In the genomic region with DNA sequence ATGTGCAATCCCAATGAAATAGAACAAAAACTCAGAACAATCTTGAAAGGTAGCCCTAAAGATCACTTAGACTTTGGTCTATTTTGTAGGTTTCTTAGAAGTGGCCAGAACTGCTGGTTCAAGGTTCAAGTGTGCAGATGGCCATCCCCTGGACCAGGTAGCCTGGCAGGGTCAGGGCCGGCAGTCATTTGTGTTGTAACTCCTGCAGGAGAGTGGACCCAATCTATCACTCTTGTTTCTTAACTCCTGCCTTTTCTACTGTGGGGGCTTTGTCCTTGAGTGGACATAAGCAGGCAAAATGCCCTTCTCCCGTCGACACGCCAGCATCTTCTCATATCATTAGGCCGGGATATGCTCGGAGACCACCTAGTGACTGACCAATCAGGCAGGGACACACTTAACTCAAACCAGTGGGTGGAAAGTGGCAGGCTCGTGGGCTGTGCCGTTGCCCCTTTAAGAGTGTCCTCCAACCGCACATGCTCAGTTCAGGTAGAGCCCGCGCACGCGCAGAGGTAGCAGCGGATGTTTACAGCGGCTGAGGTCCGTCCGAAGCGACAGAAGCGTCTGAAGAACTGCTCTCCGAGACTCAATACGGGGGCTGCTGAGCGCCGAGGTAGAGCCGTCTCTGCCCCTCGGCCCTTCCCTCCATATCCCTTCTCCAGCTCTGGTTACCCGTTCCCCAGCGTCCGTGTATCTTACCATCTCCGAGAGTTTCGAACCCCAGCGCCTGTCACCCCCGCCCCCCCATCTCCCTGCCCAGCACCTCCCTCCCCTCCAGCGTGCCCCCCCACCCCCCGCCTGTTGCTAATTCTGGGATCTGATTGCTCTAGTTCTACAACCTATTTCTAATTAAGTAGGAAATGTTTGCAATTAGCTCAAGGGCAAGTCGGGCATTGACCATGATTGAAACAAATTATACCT, we compare ENCODE assay signal across 7 mouse cellular contexts. TPM values are rescaled to one million over a fixed set of nuclear protein-coding genes. Genes with fewer than 3 reads are reported as not detected.
DNase-seq lines count a peak whose midpoint lies in the region; ATAC-seq lines count a peak whose summit lies in the region.

TSS of gene Pcmtd2 (plus strand) at position 483 of the 921 bp plus-strand sequence.

- peak within 1 kb of the TSS; percentile 76 for H3K4me3 ChIP-seq in intestine, embryonic 16.5 days (ENCODE audit: low read length)
- H3K4me3 ChIP-seq in midbrain, embryonic 11.5 days (ENCODE audit: low read depth, low read length), result peak within 1 kb of the TSS; percentile 70

- DNase-seq in adrenal gland, adult 8-10 months, result peak; percentile 89
- peak; percentile 86 for DNase-seq in embryo, embryonic 9.5 days (ENCODE audit: extremely low spot score)
- peak; percentile 76 to 89 for DNase-seq in gastrocnemius, postnatal 4 days (ENCODE audit: low spot score in 2 of 2)
- DNase-seq in left cerebral cortex, postnatal 36 days (ENCODE audit: low spot score in 2 of 2), result peak; percentile 92 to 93
- peak; percentile 99 for DNase-seq in midbrain, embryonic 11.5 days (ENCODE audit: low spot score, missing footprints)
- DNase-seq in skeletal muscle tissue, adult 2 months (ENCODE audit: low read depth, low spot score), result peak; percentile 94

- peak; percentile 99 for ATAC-seq in intestine, embryonic 16.5 days
- ATAC-seq in midbrain, embryonic 11.5 days (ENCODE audit: low FRiP score), result peak; percentile 99

- no peaks in the 10 kb centered on the region; the same call in 1 of the 2 replicates for H3K27me3 ChIP-seq in intestine, embryonic 16.5 days (replicated peaks; ENCODE audit: control insufficient read depth, insufficient read depth, low read length)
- no peaks in the 10 kb centered on the region for H3K27me3 ChIP-seq in midbrain, embryonic 11.5 days (ENCODE audit: control insufficient read depth, insufficient read depth, low read length)

- peak within 1 kb of the TSS; percentile 87 for H3K4me2 ChIP-seq in intestine, embryonic 16.5 days (ENCODE audit: low read depth, low read length)
- peak within 1 kb of the TSS; percentile 51 for H3K4me2 ChIP-seq in midbrain, embryonic 11.5 days

- intact Hi-C loops in left cerebral cortex, postnatal 36 days (cut with DNase I), result loop anchor here (10.0 kb wide), 1 partner anchor 113 kb away; no protein-coding TSS in a partner anchor

- no peaks in the 10 kb centered on the region for H3K9me3 ChIP-seq in intestine, embryonic 16.5 days (ENCODE audit: control insufficient read depth, low read length)
- no peaks in the 10 kb centered on the region for H3K9me3 ChIP-seq in midbrain, embryonic 11.5 days (ENCODE audit: control insufficient read depth, low read length)

- H3K27ac ChIP-seq in intestine, embryonic 16.5 days (ENCODE audit: low read length), result peak within 1 kb of the TSS; percentile 78
- peak within 1 kb of the TSS; percentile 48; the same call in 1 of the 2 replicates for H3K27ac ChIP-seq in midbrain, embryonic 11.5 days (ENCODE audit: low read depth, low read length)

- under 1% methylated on average over 35 of the region's 35 CpGs for WGBS in intestine, embryonic 16.5 days
- under 1% methylated on average over 35 of the region's 35 CpGs for WGBS in midbrain, embryonic 11.5 days

- peaks cover 8% of the 10 kb centered on the region for H3K4me1 ChIP-seq in intestine, embryonic 16.5 days (ENCODE audit: control insufficient read depth, insufficient read depth, low read length)
- H3K4me1 ChIP-seq in midbrain, embryonic 11.5 days (ENCODE audit: control insufficient read depth, insufficient read depth, low read length), result 0 out of 2 replicates have a peak, but pooled peaks cover 8% of the 10 kb centered on the region

- H3K36me3 ChIP-seq in intestine, embryonic 16.5 days (ENCODE audit: control insufficient read depth, insufficient read depth, low read length), result no peaks in the 10 kb centered on the region
- H3K36me3 ChIP-seq in midbrain, embryonic 11.5 days (ENCODE audit: control insufficient read depth, insufficient read depth, low read length), result no peaks in the 10 kb centered on the region

- H3K9ac ChIP-seq in intestine, embryonic 16.5 days (ENCODE audit: low read depth, low read length), result peak within 1 kb of the TSS; percentile 82
- peak within 1 kb of the TSS; percentile 80 for H3K9ac ChIP-seq in midbrain, embryonic 11.5 days (ENCODE audit: low read length)

RNA-seq across cellular contexts. Expression of gene Pcmtd2, which starts in this region (rescaled TPM):
- 100 to 1,000 TPM in 2 of 4 experiments, 10 to 100 TPM in 2; 87.3 to 104 (median 99.9) TPM for total RNA-seq in adrenal gland, adult 8-10 months (2022)
- 10 to 100 TPM; 26.2 to 28.5 TPM for total RNA-seq in gastrocnemius, postnatal 4 days (2021)
- 25.6 and 29.1 TPM in 2 replicates for polyA plus RNA-seq in intestine, embryonic 16.5 days (2015; fragmentation: Nextera tagmentation; extraction: Ambion mirVana)
- total RNA-seq in left cerebral cortex, postnatal 36 days (2021), result 10 to 100 TPM; 81.4 to 90.5 TPM
- polyA plus RNA-seq in midbrain, embryonic 11.5 days (2014; fragmentation: Nextera tagmentation; extraction: Ambion mirVana), result 36.5 and 37.7 TPM in 2 replicates

Comparison
In these comparisons a context has a peak if more than half of its experiments do, and no peak if none do; other contexts are left out.
1. Peak in every context shown above with its lines: DNase-seq, ATAC-seq, H3K4me3 ChIP-seq and H3K27ac ChIP-seq.